Mouse (Mus musculus): Measurements from ENCODE around the gene Wdr20.

GRCm38 (mm10) chr12:110697457-110697856, 40.3 kb upstream of the Wdr20 start:
- TF ChIP-seq CTCF (IDR thresholded peaks at IDR 0.05; ENCODE audit: control insufficient read depth, insufficient read depth, insufficient replicate concordance, low read depth, low read length) (no peak), POLR2A (IDR thresholded peaks at IDR 0.05; ENCODE audit: control insufficient read depth, low read depth, low read length) (no peak)

Measured in testis, adult 2 months (tissue).